Mouse (Mus musculus): Measurements from ENCODE around the gene Frmpd4. TPM values are rescaled to one million over a fixed set of nuclear protein-coding genes. Genes with fewer than 3 reads are reported as not detected.

Gene Frmpd4
- not detected in 2 replicates for polyA plus RNA-seq (2015; fragmentation: Nextera tagmentation; extraction: Ambion mirVana)

DNA sequence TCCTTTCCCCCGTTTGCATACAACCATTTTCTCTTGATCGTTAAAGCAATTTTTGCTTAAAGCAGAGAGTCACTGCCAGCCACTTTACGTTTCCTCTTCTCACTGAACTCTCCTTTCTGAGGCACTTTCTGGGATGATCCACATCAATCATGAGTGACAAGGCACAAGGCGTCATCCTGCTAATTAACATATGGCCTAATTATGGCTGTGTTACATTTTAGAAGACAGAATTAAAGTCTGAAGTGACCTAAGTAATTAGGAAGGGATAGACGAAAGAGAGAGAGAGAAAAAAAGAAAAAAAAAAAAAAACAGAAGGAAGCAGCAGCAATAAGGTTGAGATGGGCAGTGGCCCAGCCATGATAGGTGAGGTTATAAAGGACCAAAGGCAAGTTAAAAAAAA is at the start of gene Frmpd4:
TSS of gene Frmpd4 (minus strand) at position 101 of the 400 bp plus-strand sequence.
- no peaks in the 10 kb centered on the region for H3K27me3 ChIP-seq (ENCODE audit: control insufficient read depth, insufficient read depth, low read length)
- H3K9ac ChIP-seq (ENCODE audit: low read length), result no peak within 1 kb of the TSS
- no peak for ATAC-seq (replicated peaks; ENCODE audit: extremely low read depth, insufficient read depth, low FRiP score)
- H3K36me3 ChIP-seq (ENCODE audit: control insufficient read depth, insufficient read depth), result no peaks in the 10 kb centered on the region
- H3K4me2 ChIP-seq (ENCODE audit: low read depth, low read length), result no peak within 1 kb of the TSS
- H3K27ac ChIP-seq (ENCODE audit: low read length), result no peak within 1 kb of the TSS
- WGBS, result 79% methylated on average over 5 of the region's 5 CpGs
- no peaks in the 10 kb centered on the region for H3K9me3 ChIP-seq (replicated peaks; ENCODE audit: control insufficient read depth, low read length)
- H3K4me1 ChIP-seq (ENCODE audit: control insufficient read depth, insufficient read depth, low read length), result no peaks in the 10 kb centered on the region
- H3K4me3 ChIP-seq (ENCODE audit: low read length), result no peak within 1 kb of the TSS

DNA sequence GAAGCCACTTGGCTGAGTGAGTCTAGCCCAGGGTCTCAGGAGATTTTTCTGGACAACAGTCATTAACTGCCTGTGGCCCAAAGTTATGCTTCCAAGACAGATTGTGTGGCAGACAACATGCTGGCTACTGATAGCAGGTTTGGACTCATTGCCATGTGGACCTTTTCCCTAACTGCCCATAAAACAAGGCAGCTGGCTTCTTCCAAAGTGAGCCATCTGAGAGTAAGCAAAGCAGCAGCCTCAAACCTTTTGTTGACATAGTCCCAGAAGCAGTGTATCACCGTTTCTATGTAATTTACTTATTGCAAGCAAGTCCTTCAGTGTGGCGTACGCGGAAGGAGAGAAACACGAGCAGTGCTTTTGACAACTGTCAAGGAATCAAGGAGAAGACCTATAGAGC is 18.2 kb upstream of the Frmpd4 start:
- Histone ChIP-seq H3K4me1 (ENCODE audit: control insufficient read depth, insufficient read depth, low read length) (no peaks in the 10 kb centered on the region), H3K4me3 (ENCODE audit: low read length) (no peak overlapping the region), H3K9me3 (replicated peaks; ENCODE audit: control insufficient read depth, low read length) (no peaks in the 10 kb centered on the region), H3K36me3 (ENCODE audit: control insufficient read depth, insufficient read depth) (no peaks in the 10 kb centered on the region), H3K9ac (ENCODE audit: low read length) (no peak overlapping the region), H3K4me2 (ENCODE audit: low read depth, low read length) (no peak overlapping the region), H3K27ac (ENCODE audit: low read length) (no peak overlapping the region), H3K27me3 (ENCODE audit: control insufficient read depth, insufficient read depth, low read length) (no peaks in the 10 kb centered on the region)
- 46% methylated on average over 5 of the region's 5 CpGs for WGBS
- no peak for ATAC-seq (replicated peaks; ENCODE audit: extremely low read depth, insufficient read depth, low FRiP score)

DNA sequence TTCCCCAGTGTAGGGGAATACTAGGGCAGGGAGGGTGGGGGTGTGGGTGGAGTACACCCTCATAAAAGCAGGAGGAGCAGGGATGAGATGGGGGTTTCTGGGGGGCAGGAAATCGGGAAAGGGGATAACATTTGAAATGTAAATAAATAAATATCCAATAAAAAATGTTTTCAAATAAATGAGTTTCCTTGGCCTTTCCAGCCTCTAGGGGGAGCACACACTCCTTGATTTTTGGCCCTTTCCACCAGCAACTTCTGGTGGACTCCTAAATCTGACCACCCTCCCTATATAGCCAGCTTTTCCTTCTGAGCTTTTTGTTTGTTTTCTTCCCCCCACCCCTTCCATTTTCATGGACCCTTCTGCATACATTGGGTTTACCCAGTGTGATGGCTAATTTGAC is 7.3 kb upstream of the Frmpd4 start:
- Histone ChIP-seq H3K9me3 (replicated peaks; ENCODE audit: control insufficient read depth, low read length) (no peaks in the 10 kb centered on the region), H3K4me3 (ENCODE audit: low read length) (no peak overlapping the region), H3K4me2 (ENCODE audit: low read depth, low read length) (no peak overlapping the region), H3K27ac (ENCODE audit: low read length) (no peak overlapping the region), H3K4me1 (ENCODE audit: control insufficient read depth, insufficient read depth, low read length) (no peaks in the 10 kb centered on the region), H3K36me3 (ENCODE audit: control insufficient read depth, insufficient read depth) (no peaks in the 10 kb centered on the region), H3K9ac (ENCODE audit: low read length) (no peak overlapping the region), H3K27me3 (ENCODE audit: control insufficient read depth, insufficient read depth, low read length) (no peaks in the 10 kb centered on the region)
- ATAC-seq (replicated peaks; ENCODE audit: extremely low read depth, insufficient read depth, low FRiP score), result no peak
- WGBS, result 50% methylated on average over 1 of the region's 1 CpGs

DNA sequence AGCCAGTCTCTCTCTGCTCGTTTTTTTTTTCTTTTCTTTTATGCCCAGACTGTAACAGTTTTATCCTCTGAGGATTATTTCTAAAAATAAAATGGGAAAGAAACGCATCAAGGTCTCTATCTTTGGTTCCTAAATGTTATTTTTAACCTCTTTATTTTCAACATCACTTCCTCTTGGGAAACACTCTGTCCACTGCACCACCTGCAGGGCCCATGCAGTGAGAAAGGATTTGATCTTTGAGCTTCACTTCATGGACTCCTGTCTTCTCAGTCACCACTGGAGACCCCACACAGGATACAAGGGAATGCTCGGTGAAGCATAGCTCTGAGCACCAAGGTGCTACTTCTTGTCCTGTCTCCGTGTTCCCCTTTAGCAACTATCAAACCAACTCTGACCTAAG is 5.2 kb downstream of the Frmpd4 start:
- WGBS, result 51% methylated on average over 4 of the region's 4 CpGs
- Histone ChIP-seq H3K27me3 (ENCODE audit: control insufficient read depth, insufficient read depth, low read length) (no peaks in the 10 kb centered on the region), H3K36me3 (ENCODE audit: control insufficient read depth, insufficient read depth) (no peaks in the 10 kb centered on the region), H3K27ac (ENCODE audit: low read length) (no peak overlapping the region), H3K4me3 (ENCODE audit: low read length) (no peak overlapping the region), H3K4me2 (ENCODE audit: low read depth, low read length) (no peak overlapping the region), H3K4me1 (ENCODE audit: control insufficient read depth, insufficient read depth, low read length) (no peaks in the 10 kb centered on the region), H3K9me3 (replicated peaks; ENCODE audit: control insufficient read depth, low read length) (no peaks in the 10 kb centered on the region), H3K9ac (ENCODE audit: low read length) (no peak overlapping the region)
- ATAC-seq (replicated peaks; ENCODE audit: extremely low read depth, insufficient read depth, low FRiP score), result no peak

DNA sequence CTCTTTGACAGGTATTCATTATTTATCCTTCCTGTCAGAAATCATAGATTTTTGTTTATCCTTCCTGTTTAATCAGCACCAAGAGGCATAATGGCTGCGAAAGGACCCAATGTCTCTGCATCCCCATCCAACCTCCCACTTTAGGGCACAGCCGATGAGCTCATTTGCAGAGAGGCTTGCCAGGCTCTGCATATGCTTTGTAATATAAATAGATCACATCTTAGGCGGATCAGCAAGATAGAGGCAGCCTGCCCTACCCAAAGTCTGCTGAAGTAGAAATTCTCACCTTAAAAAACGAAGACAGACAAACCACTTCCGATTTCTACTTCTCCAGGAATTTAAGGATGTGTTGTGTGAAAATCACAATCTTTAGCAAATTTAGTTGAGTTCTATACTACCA is 7.8 kb downstream of the Frmpd4 start:
- Histone ChIP-seq H3K36me3 (ENCODE audit: control insufficient read depth, insufficient read depth) (no peaks in the 10 kb centered on the region), H3K4me1 (ENCODE audit: control insufficient read depth, insufficient read depth, low read length) (no peaks in the 10 kb centered on the region), H3K27ac (ENCODE audit: low read length) (no peak overlapping the region), H3K9ac (ENCODE audit: low read length) (no peak overlapping the region), H3K4me3 (ENCODE audit: low read length) (no peak overlapping the region), H3K4me2 (ENCODE audit: low read depth, low read length) (no peak overlapping the region), H3K27me3 (ENCODE audit: control insufficient read depth, insufficient read depth, low read length) (no peaks in the 10 kb centered on the region), H3K9me3 (replicated peaks; ENCODE audit: control insufficient read depth, low read length) (no peaks in the 10 kb centered on the region)
- ATAC-seq (replicated peaks; ENCODE audit: extremely low read depth, insufficient read depth, low FRiP score), result no peak
- WGBS, result 60% methylated on average over 5 of the region's 5 CpGs

DNA sequence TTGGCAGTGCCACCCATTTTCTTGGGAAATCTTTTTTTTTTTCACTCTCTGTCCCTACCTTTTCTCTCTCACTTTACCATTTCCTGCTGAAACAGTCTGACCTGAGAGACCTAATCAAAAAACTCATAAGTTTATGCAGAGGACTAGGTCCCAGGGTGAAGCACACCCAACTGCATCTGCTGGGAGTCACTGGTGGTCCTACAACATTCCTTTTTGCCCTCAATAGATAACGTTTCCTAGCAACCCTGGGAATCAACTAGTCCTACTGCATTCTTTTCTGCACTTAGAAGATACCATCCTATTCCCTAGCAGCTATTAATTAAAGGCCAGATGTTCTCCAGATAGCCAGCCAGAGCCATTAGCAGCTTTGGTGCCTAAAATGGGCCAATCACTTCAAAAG is 71.8 kb downstream of the Frmpd4 start:
- no peaks in the 10 kb centered on the region for H3K27me3 ChIP-seq (ENCODE audit: control insufficient read depth, insufficient read depth, low read length)
- no peak overlapping the region for H3K27ac ChIP-seq (ENCODE audit: low read length)
- 44% methylated on average over 1 of the region's 1 CpGs for WGBS
- H3K9ac ChIP-seq (ENCODE audit: low read length), result no peak overlapping the region
- 0 out of 2 replicates have a peak, but pooled peaks cover 2% of the 10 kb centered on the region for H3K9me3 ChIP-seq (replicated peaks; ENCODE audit: control insufficient read depth, low read length)
- no peaks in the 10 kb centered on the region for H3K36me3 ChIP-seq (ENCODE audit: control insufficient read depth, insufficient read depth)
- no peak for ATAC-seq (replicated peaks; ENCODE audit: extremely low read depth, insufficient read depth, low FRiP score)
- no peak overlapping the region for H3K4me3 ChIP-seq (ENCODE audit: low read length)
- H3K4me1 ChIP-seq (ENCODE audit: control insufficient read depth, insufficient read depth, low read length), result no peaks in the 10 kb centered on the region
- H3K4me2 ChIP-seq (ENCODE audit: low read depth, low read length), result no peak overlapping the region

DNA sequence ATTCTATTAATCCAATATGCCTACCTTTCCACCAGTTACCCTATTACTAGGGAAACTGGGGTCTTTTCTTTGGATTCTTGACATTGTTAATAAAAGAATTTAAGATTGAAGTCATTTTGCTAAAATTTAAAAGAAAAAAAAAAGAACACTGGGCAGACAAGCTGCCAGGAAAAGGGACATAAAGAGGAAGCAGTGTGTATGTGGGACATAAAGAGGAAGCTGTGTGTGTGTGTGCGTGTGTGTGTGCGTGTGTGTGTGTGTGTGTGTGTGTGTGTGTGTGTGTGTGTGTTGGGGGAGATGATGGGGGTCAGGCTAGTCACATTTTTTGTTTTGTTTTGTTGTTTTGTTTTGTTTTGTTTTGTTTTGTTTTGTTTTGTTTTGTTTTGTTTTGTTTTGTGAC is 121.8 kb downstream of the Frmpd4 start:
- Histone ChIP-seq H3K9ac (ENCODE audit: low read length) (no peak overlapping the region), H3K4me3 (ENCODE audit: low read length) (no peak overlapping the region), H3K9me3 (replicated peaks; ENCODE audit: control insufficient read depth, low read length) (no peaks in the 10 kb centered on the region), H3K4me2 (ENCODE audit: low read depth, low read length) (no peak overlapping the region), H3K4me1 (ENCODE audit: control insufficient read depth, insufficient read depth, low read length) (no peaks in the 10 kb centered on the region), H3K27me3 (ENCODE audit: control insufficient read depth, insufficient read depth, low read length) (no peaks in the 10 kb centered on the region), H3K27ac (ENCODE audit: low read length) (no peak overlapping the region), H3K36me3 (ENCODE audit: control insufficient read depth, insufficient read depth) (no peaks in the 10 kb centered on the region)
- WGBS, result 63% methylated on average over 2 of the region's 2 CpGs
- no peak for ATAC-seq (replicated peaks; ENCODE audit: extremely low read depth, insufficient read depth, low FRiP score)

DNA sequence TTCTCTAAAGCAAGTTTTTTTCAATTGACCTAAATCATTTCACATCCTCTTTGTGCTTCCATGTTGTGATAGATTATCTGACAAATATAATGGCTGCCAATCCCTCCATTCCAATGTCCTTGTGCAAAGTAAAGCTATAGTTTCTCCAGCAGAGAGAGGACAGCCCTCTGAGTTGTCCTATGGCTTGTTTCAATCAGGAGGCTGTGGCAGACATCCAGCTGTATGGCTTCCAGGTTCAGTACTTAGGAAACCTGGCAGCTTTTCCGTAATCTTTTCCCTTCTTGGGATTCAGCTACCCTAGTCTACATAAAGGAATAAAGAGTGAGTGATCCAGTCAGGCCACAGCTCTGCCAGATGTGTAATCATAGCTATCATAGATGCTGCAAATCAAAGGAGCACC is 145.8 kb downstream of the Frmpd4 start:
- H3K4me1 ChIP-seq (ENCODE audit: control insufficient read depth, insufficient read depth, low read length), result no peaks in the 10 kb centered on the region
- no peak overlapping the region for H3K4me2 ChIP-seq (ENCODE audit: low read depth, low read length)
- WGBS, result 63% methylated on average over 1 of the region's 1 CpGs
- H3K27ac ChIP-seq (ENCODE audit: low read length), result no peak overlapping the region
- no peak overlapping the region for H3K4me3 ChIP-seq (ENCODE audit: low read length)
- no peaks in the 10 kb centered on the region for H3K9me3 ChIP-seq (replicated peaks; ENCODE audit: control insufficient read depth, low read length)
- ATAC-seq (replicated peaks; ENCODE audit: extremely low read depth, insufficient read depth, low FRiP score), result no peak
- H3K9ac ChIP-seq (ENCODE audit: low read length), result no peak overlapping the region
- H3K36me3 ChIP-seq (ENCODE audit: control insufficient read depth, insufficient read depth), result no peaks in the 10 kb centered on the region
- H3K27me3 ChIP-seq (ENCODE audit: control insufficient read depth, insufficient read depth, low read length), result no peaks in the 10 kb centered on the region

DNA sequence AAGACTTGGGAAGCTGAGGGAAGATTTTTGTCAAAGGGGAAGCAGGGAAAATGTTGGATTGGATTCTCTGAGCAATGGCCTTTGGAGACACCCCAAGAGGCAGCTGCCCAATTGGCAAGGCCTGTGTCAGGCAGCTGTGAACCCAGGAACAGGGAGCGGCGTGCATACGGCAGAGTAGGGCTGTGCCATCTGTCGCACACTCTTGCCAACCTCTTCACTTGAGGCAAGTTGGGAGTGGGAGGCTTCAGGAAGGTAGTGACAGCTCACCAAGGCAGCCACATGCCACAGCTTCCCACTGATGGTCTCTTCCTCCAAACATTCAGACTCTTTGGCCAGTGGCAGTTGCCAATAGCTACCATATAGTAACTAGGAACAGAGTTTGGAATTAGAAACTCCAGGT is 147.2 kb downstream of the Frmpd4 start:
- H3K36me3 ChIP-seq (ENCODE audit: control insufficient read depth, insufficient read depth), result no peaks in the 10 kb centered on the region
- H3K9ac ChIP-seq (ENCODE audit: low read length), result no peak overlapping the region
- no peak overlapping the region for H3K4me3 ChIP-seq (ENCODE audit: low read length)
- no peaks in the 10 kb centered on the region for H3K9me3 ChIP-seq (replicated peaks; ENCODE audit: control insufficient read depth, low read length)
- no peaks in the 10 kb centered on the region for H3K4me1 ChIP-seq (ENCODE audit: control insufficient read depth, insufficient read depth, low read length)
- ATAC-seq (replicated peaks; ENCODE audit: extremely low read depth, insufficient read depth, low FRiP score), result no peak
- H3K4me2 ChIP-seq (ENCODE audit: low read depth, low read length), result no peak overlapping the region
- H3K27ac ChIP-seq (ENCODE audit: low read length), result no peak overlapping the region
- 78% methylated on average over 4 of the region's 4 CpGs for WGBS
- no peaks in the 10 kb centered on the region for H3K27me3 ChIP-seq (ENCODE audit: control insufficient read depth, insufficient read depth, low read length)

DNA sequence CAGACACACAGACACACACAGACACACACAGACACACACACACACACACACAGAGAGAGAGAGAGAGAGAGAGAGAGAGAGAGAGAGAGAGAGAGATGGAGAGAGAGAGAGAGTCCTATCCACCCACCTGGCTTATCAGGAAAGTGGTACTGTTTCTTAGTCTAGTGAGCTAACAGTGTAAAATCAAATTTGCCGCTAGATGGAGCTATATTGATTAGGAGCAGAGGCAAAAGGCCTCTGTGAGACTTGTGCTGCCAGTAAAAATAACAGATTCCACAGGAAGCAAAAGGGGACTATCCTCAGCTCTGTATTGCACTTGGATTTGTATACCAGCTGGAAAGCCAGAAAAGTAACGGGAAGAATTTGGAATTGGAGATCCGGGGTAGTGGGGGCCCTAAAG is 161.6 kb downstream of the Frmpd4 start:
- 26% methylated on average over 3 of the region's 3 CpGs for WGBS

More for the DNA sequence above, 161.6 kb downstream of the Frmpd4 start:
- H3K27me3 ChIP-seq (ENCODE audit: control insufficient read depth, insufficient read depth, low read length), result no peaks in the 10 kb centered on the region
- H3K9ac ChIP-seq (ENCODE audit: low read length), result no peak overlapping the region
- no peak for ATAC-seq (replicated peaks; ENCODE audit: extremely low read depth, insufficient read depth, low FRiP score)
- H3K9me3 ChIP-seq (replicated peaks; ENCODE audit: control insufficient read depth, low read length), result no peaks in the 10 kb centered on the region
- H3K4me2 ChIP-seq (ENCODE audit: low read depth, low read length), result no peak overlapping the region
- H3K4me3 ChIP-seq (ENCODE audit: low read length), result no peak overlapping the region
- no peaks in the 10 kb centered on the region for H3K4me1 ChIP-seq (ENCODE audit: control insufficient read depth, insufficient read depth, low read length)
- H3K27ac ChIP-seq (ENCODE audit: low read length), result no peak overlapping the region
- H3K36me3 ChIP-seq (ENCODE audit: control insufficient read depth, insufficient read depth), result no peaks in the 10 kb centered on the region
